In the genomic region with DNA sequence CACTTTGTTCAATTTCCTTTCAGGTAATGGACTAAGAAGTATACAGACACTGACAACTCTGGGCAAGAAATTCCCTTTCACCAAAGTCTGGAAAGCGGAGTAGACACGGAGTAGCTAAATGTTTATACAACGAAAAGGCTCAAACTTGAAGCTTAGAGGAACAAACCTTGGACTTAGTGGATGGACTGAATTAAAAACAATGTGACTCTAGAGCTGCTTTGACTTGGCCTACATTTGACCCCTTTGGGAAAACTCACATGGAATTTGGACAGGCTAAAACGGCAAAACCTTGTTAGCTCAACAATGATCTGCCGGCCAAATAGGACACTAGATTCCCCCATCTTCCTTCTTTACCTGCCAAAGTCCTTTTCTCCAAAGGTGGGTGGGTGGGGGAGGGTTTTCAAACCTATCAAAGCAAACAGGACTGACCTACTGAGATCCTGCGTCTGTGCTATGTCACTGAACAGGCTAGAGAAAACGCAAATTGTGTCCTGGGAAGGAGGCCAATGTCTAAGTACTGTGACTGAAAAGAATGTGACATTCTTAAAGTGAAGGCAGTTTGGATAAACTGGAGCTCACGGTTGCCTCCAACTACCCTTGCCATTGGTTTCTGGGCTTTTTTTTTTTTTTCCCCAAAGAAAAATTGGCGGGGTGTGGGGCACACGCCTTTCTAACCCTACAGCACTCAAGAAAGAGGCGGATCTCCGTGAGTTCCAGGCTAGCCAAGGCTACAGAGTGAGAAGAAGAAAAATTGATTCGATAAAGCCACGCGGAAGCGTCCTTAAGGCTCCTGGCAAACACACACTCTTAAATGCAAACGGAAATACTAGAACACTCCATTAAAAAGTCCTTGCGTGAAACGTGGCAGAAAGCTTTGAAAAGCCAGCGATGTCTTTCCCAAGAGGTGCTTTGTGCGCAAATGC, we compare ENCODE assay signal across 8 mouse cellular contexts. TPM values are rescaled to one million over a fixed set of nuclear protein-coding genes. Genes with fewer than 3 reads are reported as not detected.
DNase-seq lines count a peak whose midpoint lies in the region; ATAC-seq and TF ChIP-seq lines count a peak whose summit lies in the region.

No protein-coding gene starts in this region.

- H3K9me3 ChIP-seq in hindbrain, embryonic 12.5 days (replicated peaks), result no peaks in the 10 kb centered on the region
- no peaks in the 10 kb centered on the region for H3K9me3 ChIP-seq in neural tube, embryonic 13.5 days

- WGBS in hindbrain, embryonic 12.5 days, result 20% methylated on average over 21 of the region's 21 CpGs
- 15% methylated on average over 21 of the region's 21 CpGs for whole genome bisulfite sequencing in neural tube, embryonic 13.5 days

- H3K27me3 ChIP-seq in hindbrain, embryonic 12.5 days, result peaks cover 5% of the 10 kb centered on the region; the same call in 1 of the 2 replicates
- H3K27me3 ChIP-seq in neural tube, embryonic 13.5 days, result peaks cover 3% of the 10 kb centered on the region; the same call in 1 of the 2 replicates

- H3K4me3 ChIP-seq in cortical plate, adult 2 months (ENCODE audit: insufficient read depth, low read length), result peak overlapping the region; percentile 91
- peak overlapping the region; percentile 59 for H3K4me3 ChIP-seq in hindbrain, embryonic 12.5 days
- peak overlapping the region; percentile 89 for H3K4me3 ChIP-seq in neural tube, embryonic 13.5 days

- peak overlapping the region; percentile 68 for H3K9ac ChIP-seq in hindbrain, embryonic 12.5 days
- peak overlapping the region; percentile 75 for H3K9ac ChIP-seq in neural tube, embryonic 13.5 days

- no peak for TF ChIP-seq CTCF in cortical plate, adult 2 months (IDR thresholded peaks at IDR 0.05; ENCODE audit: extremely low read depth, insufficient read depth, low read length)

- TF ChIP-seq POLR2A in cortical plate, adult 2 months (IDR thresholded peaks at IDR 0.05; ENCODE audit: extremely low read depth, insufficient read depth, low read length), result no peak

- no peak for ATAC-seq in cerebellum, adult (ENCODE audit: insufficient number of reproducible peaks, low FRiP score, low TSS enrichment)
- ATAC-seq in hindbrain, embryonic 12.5 days (ENCODE audit: low FRiP score), result no peak
- no peak for ATAC-seq in neural tube, embryonic 13.5 days (ENCODE audit: low read depth)

- H3K4me1 ChIP-seq in cortical plate, adult 2 months (ENCODE audit: control insufficient read depth, insufficient read depth, low read length), result peaks cover 3% of the 10 kb centered on the region; the same call in 1 of the 2 replicates
- H3K4me1 ChIP-seq in hindbrain, embryonic 12.5 days, result peaks cover 19% of the 10 kb centered on the region
- H3K4me1 ChIP-seq in neural tube, embryonic 13.5 days (replicated peaks), result peaks cover 32% of the 10 kb centered on the region

- H3K4me2 ChIP-seq in hindbrain, embryonic 12.5 days (replicated peaks), result peak overlapping the region; percentile 75
- peak overlapping the region; percentile 78 for H3K4me2 ChIP-seq in neural tube, embryonic 13.5 days

- H3K36me3 ChIP-seq in hindbrain, embryonic 12.5 days, result no peaks in the 10 kb centered on the region
- H3K36me3 ChIP-seq in neural tube, embryonic 13.5 days, result peaks cover 3% of the 10 kb centered on the region; the same call in 1 of the 2 replicates

- peak overlapping the region; percentile 60 for H3K27ac ChIP-seq in cortical plate, adult 2 months (ENCODE audit: insufficient read depth, low read length)
- 0 out of 2 replicates have a peak overlapping the region, but pooled peaks have one; percentile 78 for H3K27ac ChIP-seq in hindbrain, embryonic 12.5 days
- peak overlapping the region; percentile 82 for H3K27ac ChIP-seq in neural tube, embryonic 13.5 days (replicated peaks)

- peak; percentile 53 to 62 for DNase-seq in cerebellum, adult 18-20 months
- DNase-seq in liver, result peak; percentile 22
- no peak for DNase-seq in right cerebral cortex, postnatal 36 days (ENCODE audit: low spot score in 2 of 2)
- DNase-seq in adrenal gland, postnatal 14 days, result no peak

RNA-seq across cellular contexts. Expression of gene Lnx2, which starts 1.0 kb away (rescaled TPM):
- polyA plus RNA-seq in cortical plate, adult 2 months (2012; rRNA removed), result 4.7 and 5.8 TPM in 2 replicates
- 8.8 and 9.4 TPM in 2 replicates for polyA plus RNA-seq in hindbrain, embryonic 12.5 days (2016; fragmentation: Nextera tagmentation; extraction: Ambion mirVana)
- 6.9 and 7.4 TPM in 2 replicates for polyA plus RNA-seq in neural tube, embryonic 13.5 days (2015; fragmentation: Nextera tagmentation; extraction: Ambion mirVana)
- 18.5 and 18.8 TPM in 2 replicates for total RNA-seq in adrenal gland, postnatal 14 days (2021)

RNA-seq across cellular contexts. Expression of gene Polr1d, which starts 1.5 kb away (rescaled TPM):
- 69.4 and 73.0 TPM in 2 replicates for polyA plus RNA-seq in cortical plate, adult 2 months (2012; rRNA removed)
- 95.1 and 98.0 TPM in 2 replicates for polyA plus RNA-seq in hindbrain, embryonic 12.5 days (2016; fragmentation: Nextera tagmentation; extraction: Ambion mirVana)
- polyA plus RNA-seq in neural tube, embryonic 13.5 days (2015; fragmentation: Nextera tagmentation; extraction: Ambion mirVana), result 94.7 and 109 TPM in 2 replicates
- total RNA-seq in adrenal gland, postnatal 14 days (2021), result 137 and 144 TPM in 2 replicates

Comparison
In these comparisons a context has a peak if more than half of its experiments do, and no peak if none do; other contexts are left out.
1. DNase-seq: peak in cerebellum, adult 18-20 months (2 of 2) and liver (single experiment); none in right cerebral cortex, postnatal 36 days (0 of 2) and adrenal gland, postnatal 14 days (single experiment).
2. Peak in every context shown above with its lines, with median percentiles within 50 percentile points of each other: H3K27ac ChIP-seq and H3K4me3 ChIP-seq.